Mouse (Mus musculus) embryonic fibroblast, embryonic 13.5 days (primary cell): Measurements from ENCODE around the gene Ino80d.

Source experiments
- CTCF ChIP-seq: IDR thresholded peaks from 2 replicates; pipeline ENCODE4 v1.5.1; 2011; ENCODE audit warnings: mild to moderate bottlenecking, control low read depth, low read length, moderate library complexity, borderline replicate concordance; ENCODE audit not compliant: insufficient read depth
- POLR2A ChIP-seq: IDR thresholded peaks from 2 replicates; pipeline ENCODE4 v1.6.1; 2011; ENCODE audit warnings: low read depth, mild to moderate bottlenecking, control low read depth, low read length, moderate library complexity

GRCm38 (mm10) chr1:63120382-63120781 lies 5.9 kb upstream of the Ino80d start:
- TF ChIP-seq CTCF (no peak), POLR2A (no peak)
